Mouse (Mus musculus) hindbrain, embryonic 15.5 days (tissue): ENCODE measurements around the gene Tenm2. TPM values are rescaled to one million over a fixed set of nuclear protein-coding genes. Genes with fewer than 3 reads are reported as not detected.

ENCODE experiments used
- ATAC-seq: fragments of 200-750 bp; cut with Nextera tagmentation; 2 replicates; pipeline ENCODE4 v1.8.0; 2017; ENCODE audit warnings: low read depth, moderate number of reproducible peaks, moderate TSS enrichment; ENCODE audit not compliant: low FRiP score
- H3K27ac ChIP-seq: fragments of 300-500 bp; sonication (generic); replicated peaks from 2 replicates; pipeline ENCODE4 v1.5.1; 2015; ENCODE audit warnings: mild to moderate bottlenecking, inconsistent platforms
- H3K27me3 ChIP-seq: fragments of 300-500 bp; sonication (generic); 2 replicates; pipeline ENCODE4 v1.6.1; 2015; ENCODE audit warnings: control low read depth, inconsistent platforms
- H3K36me3 ChIP-seq: fragments of 300-500 bp; sonication (generic); 2 replicates; pipeline ENCODE4 v1.6.1; 2015; ENCODE audit warnings: control low read depth, inconsistent platforms
- H3K4me1 ChIP-seq: fragments of 300-500 bp; sonication (generic); replicated peaks from 2 replicates; pipeline ENCODE4 v1.6.1; 2015; ENCODE audit warnings: control low read depth, inconsistent platforms
- H3K4me2 ChIP-seq: fragments of 300-500 bp; sonication (generic); 2 replicates; pipeline ENCODE4 v1.6.1; 2015; ENCODE audit warnings: moderate library complexity, mild to moderate bottlenecking, inconsistent platforms
- H3K4me3 ChIP-seq: fragments of 300-500 bp; sonication (generic); 2 replicates; pipeline ENCODE4 v1.5.1; 2015; ENCODE audit warnings: mild to moderate bottlenecking, inconsistent platforms
- H3K9ac ChIP-seq: fragments of 300-500 bp; sonication (generic); 2 replicates; pipeline ENCODE4 v1.6.1; 2015; ENCODE audit warnings: inconsistent platforms
- H3K9me3 ChIP-seq: fragments of 300-500 bp; sonication (generic); 2 replicates; pipeline ENCODE4 v1.6.1; 2016; ENCODE audit warnings: control low read depth, inconsistent platforms
- WGBS: fragments of 180-500 bp; shearing (Covaris S2); methylation state at CpG from one replicate; pipeline ENCODE4 v1.1.7; 2015; 5-methylcytosine and 5-hydroxymethylcytosine counted together
- polyA plus RNA-seq: library from polyadenylated mRNA; unstranded; fragments of >200 nt; fragmentation: Nextera tagmentation; extraction: Ambion mirVana; gene quantifications from 2 replicates; pipeline ENCODE4 v1.2.1, GENCODE M21; 2015

Tenm2 gene
- polyA plus RNA-seq, 1 experiment from 2014 or later = 33.1 TPM

DNA sequence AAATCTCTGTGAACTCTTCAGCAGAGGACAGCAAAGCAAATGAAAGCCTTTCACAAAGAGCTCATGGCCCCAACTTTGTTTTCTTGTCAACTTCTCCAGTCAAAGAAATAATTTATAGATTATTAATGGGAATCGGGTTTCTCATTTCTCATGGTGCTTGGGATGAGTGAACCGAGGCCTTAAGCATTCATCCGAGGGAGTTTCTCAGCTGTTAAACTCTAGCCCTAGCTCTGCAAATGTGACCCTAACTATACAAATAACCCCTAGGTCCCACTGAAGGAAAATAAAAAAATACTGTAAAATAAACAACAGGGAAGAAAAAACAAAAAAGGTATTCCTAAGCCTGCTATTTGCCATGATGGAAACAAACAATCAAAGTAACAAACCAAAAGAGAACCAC lies 349.6 kb downstream of the Tenm2 start:
- ATAC-seq = no peak
- H3K4me3 ChIP-seq = no peak overlapping the region
- H3K27ac ChIP-seq = no peak overlapping the region
- no peak overlapping the region for H3K9ac ChIP-seq
- peaks cover 2% of the 10 kb centered on the region for H3K4me1 ChIP-seq
- no peaks in the 10 kb centered on the region for H3K36me3 ChIP-seq
- no peak overlapping the region for H3K4me2 ChIP-seq
- WGBS = 61% methylated on average over 3 of the region's 3 CpGs
- no peaks in the 10 kb centered on the region for H3K27me3 ChIP-seq
- H3K9me3 ChIP-seq = no peaks in the 10 kb centered on the region

DNA sequence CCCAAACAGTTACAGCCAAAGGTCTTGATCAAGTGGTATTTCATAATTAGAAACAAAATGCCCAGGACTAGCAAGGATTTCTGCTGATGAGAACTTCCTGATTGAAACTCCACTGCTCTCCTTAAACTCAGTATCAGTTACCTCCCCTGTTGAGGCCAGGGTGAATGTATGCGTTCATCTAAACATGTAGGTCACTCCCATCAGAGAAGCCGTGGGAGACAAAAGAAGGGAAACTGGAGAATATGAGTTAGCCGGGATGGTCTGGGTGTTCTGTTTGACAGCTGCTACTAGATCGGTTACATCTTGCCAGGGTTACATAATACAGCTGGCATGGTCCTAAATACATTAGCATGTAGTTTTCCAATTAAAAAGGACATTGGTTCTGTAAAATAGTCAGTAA lies 362.8 kb downstream of the Tenm2 start:
- ATAC-seq = no peak
- Histone ChIP-seq H3K9ac (no peak overlapping the region), H3K36me3 (no peaks in the 10 kb centered on the region), H3K4me3 (no peak overlapping the region), H3K27me3 (no peaks in the 10 kb centered on the region), H3K9me3 (no peaks in the 10 kb centered on the region), H3K4me2 (no peak overlapping the region), H3K4me1 (no peaks in the 10 kb centered on the region), H3K27ac (no peak overlapping the region)
- 41% methylated on average over 4 of the region's 4 CpGs for WGBS

DNA sequence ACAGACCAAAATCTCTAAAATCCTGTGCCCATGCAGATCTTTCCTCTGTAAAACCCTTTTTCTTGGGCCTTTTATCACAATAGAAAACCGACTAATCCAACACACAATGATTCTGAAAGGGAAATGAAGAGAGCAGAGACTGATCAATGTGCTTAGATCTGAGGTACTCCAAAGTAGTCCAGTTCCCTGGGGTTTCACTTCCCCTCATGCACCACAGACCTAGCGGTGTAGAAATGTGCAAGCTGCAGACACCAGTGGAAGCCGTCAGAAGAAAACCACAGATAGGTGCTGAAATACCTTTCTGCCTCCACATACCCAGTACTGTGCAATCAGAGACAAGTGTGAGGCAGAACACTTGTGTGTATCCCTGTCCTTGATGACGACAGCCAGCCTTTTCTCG lies 365.2 kb downstream of the Tenm2 start:
- Histone ChIP-seq H3K36me3 (no peaks in the 10 kb centered on the region), H3K9ac (no peak overlapping the region), H3K27ac (no peak overlapping the region), H3K27me3 (no peaks in the 10 kb centered on the region), H3K4me3 (no peak overlapping the region), H3K9me3 (no peaks in the 10 kb centered on the region), H3K4me2 (no peak overlapping the region), H3K4me1 (no peaks in the 10 kb centered on the region)
- 81% methylated on average over 5 of the region's 5 CpGs for WGBS
- no peak for ATAC-seq

DNA sequence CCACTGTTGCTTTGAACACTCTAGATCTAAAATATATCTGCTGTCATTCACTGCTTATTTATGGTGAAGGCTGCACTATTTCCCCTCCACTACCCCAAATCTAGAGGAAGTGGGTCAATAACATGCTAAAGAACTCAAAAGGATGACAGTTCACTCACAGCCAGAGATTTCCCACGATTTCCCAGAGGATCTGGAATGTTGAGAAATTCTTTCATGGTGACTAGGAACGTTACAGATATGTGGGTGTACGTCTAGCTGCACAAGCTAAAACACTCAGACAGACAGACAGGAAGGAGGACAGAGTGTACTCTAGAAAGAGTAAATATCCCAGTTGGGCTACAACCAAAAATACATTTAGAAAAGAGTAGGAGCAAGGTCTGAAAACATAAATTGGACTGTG lies 384.1 kb downstream of the Tenm2 start:
- H3K27me3 ChIP-seq = no peaks in the 10 kb centered on the region
- H3K9me3 ChIP-seq = no peaks in the 10 kb centered on the region
- ATAC-seq = no peak
- no peak overlapping the region for H3K9ac ChIP-seq
- 73% methylated on average over 3 of the region's 3 CpGs for WGBS
- no peak overlapping the region for H3K4me2 ChIP-seq
- no peaks in the 10 kb centered on the region for H3K36me3 ChIP-seq
- no peaks in the 10 kb centered on the region for H3K4me1 ChIP-seq
- H3K27ac ChIP-seq = no peak overlapping the region
- no peak overlapping the region for H3K4me3 ChIP-seq

DNA sequence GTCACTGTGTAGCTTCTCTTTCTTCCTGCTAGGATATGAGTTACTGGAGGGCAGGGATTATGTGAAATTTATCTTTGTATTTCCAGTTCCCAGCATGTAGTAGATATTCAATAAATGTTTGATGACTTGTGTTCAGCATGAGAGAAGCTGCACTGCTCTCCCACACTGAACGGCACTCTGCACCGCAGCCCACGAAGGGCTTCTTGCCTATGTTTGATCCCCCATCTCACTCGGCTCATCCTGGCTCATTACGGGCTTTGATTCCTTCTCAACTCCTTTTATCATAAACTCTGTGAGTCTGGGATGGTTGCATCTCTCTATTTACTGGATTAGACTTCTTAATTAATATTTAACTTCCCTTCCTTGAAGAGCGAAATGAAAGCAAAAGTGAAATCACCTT lies 388.3 kb downstream of the Tenm2 start:
- H3K4me1 ChIP-seq = no peaks in the 10 kb centered on the region
- no peak overlapping the region for H3K9ac ChIP-seq
- no peak overlapping the region for H3K4me3 ChIP-seq
- no peaks in the 10 kb centered on the region for H3K9me3 ChIP-seq
- no peaks in the 10 kb centered on the region for H3K36me3 ChIP-seq
- no peak for ATAC-seq
- 81% methylated on average over 6 of the region's 6 CpGs for WGBS
- H3K4me2 ChIP-seq = no peak overlapping the region
- H3K27ac ChIP-seq = no peak overlapping the region
- H3K27me3 ChIP-seq = no peaks in the 10 kb centered on the region

- Histone ChIP-seq H3K27ac (no peak overlapping the region), H3K9ac (no peak overlapping the region), H3K9me3 (no peaks in the 10 kb centered on the region), H3K4me1 (no peaks in the 10 kb centered on the region), H3K27me3 (no peaks in the 10 kb centered on the region), H3K4me3 (no peak overlapping the region), H3K4me2 (no peak overlapping the region), H3K36me3 (no peaks in the 10 kb centered on the region)
- ATAC-seq = no peak
- 81% methylated on average over 4 of the region's 4 CpGs for WGBS
Measured at GRCm38 (mm10) chr11:36832855-36833254, 402.9 kb downstream of the Tenm2 start.

DNA sequence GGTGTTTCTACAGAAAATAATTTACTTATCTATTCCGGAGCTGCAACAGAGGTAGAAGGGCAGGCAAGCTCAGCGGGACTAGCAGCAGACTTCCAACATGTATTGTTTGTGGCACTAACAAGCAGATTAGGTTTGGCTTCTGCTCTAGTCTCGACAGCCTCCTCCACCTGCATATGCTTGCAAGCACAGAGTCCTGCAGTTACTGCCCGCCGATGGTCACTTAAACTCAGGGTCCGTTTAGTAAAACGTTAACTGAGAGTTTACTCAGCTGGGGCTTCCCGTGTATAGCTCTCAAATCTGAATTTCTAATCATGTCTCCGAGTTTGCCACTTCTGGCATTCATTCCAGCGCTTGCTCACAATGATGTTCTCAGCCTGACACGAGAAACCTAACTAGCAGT lies 404.3 kb downstream of the Tenm2 start:
- H3K27me3 ChIP-seq = no peaks in the 10 kb centered on the region
- ATAC-seq = no peak
- H3K36me3 ChIP-seq = no peaks in the 10 kb centered on the region
- H3K9me3 ChIP-seq = no peaks in the 10 kb centered on the region
- H3K4me2 ChIP-seq = no peak overlapping the region
- no peak overlapping the region for H3K27ac ChIP-seq
- no peaks in the 10 kb centered on the region for H3K4me1 ChIP-seq
- H3K9ac ChIP-seq = no peak overlapping the region
- H3K4me3 ChIP-seq = no peak overlapping the region
- WGBS = 56% methylated on average over 11 of the region's 11 CpGs

DNA sequence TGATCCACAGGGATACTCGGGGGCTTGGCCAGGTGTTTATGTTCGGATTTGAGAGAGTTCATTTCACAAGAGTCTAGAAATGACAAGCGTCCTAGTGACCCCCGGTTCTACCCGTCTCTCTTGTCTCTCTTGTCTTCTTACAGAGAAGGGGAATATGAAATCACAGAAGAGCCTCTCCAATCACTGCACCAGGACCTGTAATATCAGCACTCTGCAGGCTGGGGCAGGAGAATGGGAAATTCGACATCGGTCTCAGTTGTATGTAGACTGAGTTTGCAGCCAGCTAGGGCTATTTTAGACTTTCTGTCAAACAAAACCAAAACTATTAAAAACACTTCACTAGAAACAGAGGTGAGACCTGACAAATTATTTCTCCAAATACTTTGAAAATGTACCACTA lies 411.1 kb downstream of the Tenm2 start:
- WGBS = 35% methylated on average over 7 of the region's 7 CpGs
- no peak for ATAC-seq
- no peaks in the 10 kb centered on the region for H3K9me3 ChIP-seq
- H3K4me2 ChIP-seq = no peak overlapping the region
- no peaks in the 10 kb centered on the region for H3K36me3 ChIP-seq
- H3K4me3 ChIP-seq = no peak overlapping the region
- H3K27ac ChIP-seq = no peak overlapping the region
- H3K4me1 ChIP-seq = 0 out of 2 replicates have a peak, but pooled peaks cover 3% of the 10 kb centered on the region
- H3K27me3 ChIP-seq = no peaks in the 10 kb centered on the region
- no peak overlapping the region for H3K9ac ChIP-seq

GRCm38 (mm10) chr11:36804615-36805014 lies 431.1 kb downstream of the Tenm2 start:
- Histone ChIP-seq H3K9ac (no peak overlapping the region), H3K4me1 (peaks cover 17% of the 10 kb centered on the region), H3K36me3 (no peaks in the 10 kb centered on the region), H3K4me2 (no peak overlapping the region), H3K27ac (no peak overlapping the region), H3K4me3 (no peak overlapping the region), H3K27me3 (no peaks in the 10 kb centered on the region), H3K9me3 (no peaks in the 10 kb centered on the region)
- 55% methylated on average over 1 of the region's 1 CpGs for WGBS
- peak; percentile 65; the same call in 1 of the 2 replicates for ATAC-seq

GRCm38 (mm10) chr11:36802208-36802631 lies 433.5 kb downstream of the Tenm2 start:
- Histone ChIP-seq H3K4me3 (peak overlapping the region; percentile 17), H3K36me3 (no peaks in the 10 kb centered on the region)
- ATAC-seq = peak; percentile 72

DNA sequence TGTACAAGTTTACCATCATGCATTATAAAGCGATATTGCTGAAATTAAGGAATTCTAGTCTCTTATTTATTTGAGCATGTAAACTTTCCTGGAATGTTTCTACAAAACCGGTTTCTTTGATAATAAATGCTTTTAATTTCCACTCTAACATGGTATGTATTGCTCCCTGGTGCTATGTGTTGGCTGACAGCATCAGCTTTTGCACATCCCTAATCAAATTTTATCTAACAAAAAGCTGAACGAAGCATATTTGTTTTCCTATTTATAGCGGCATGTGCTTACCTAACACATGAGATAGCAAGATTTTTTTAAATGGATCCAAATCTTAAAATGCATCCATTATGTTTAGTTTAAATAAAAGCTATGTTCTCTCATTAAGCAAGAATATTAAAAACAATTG lies 434.1 kb downstream of the Tenm2 start:
- Histone ChIP-seq H3K27ac (peak overlapping the region; percentile 35; the same call in 1 of the 2 replicates), H3K27me3 (no peaks in the 10 kb centered on the region), H3K9ac (no peak overlapping the region), H3K4me2 (peak overlapping the region; percentile 48), H3K4me1 (peaks cover 17% of the 10 kb centered on the region), H3K4me3 (no peak overlapping the region; the same call in 1 of the 2 replicates), H3K36me3 (no peaks in the 10 kb centered on the region), H3K9me3 (no peaks in the 10 kb centered on the region)
- WGBS = 66% methylated on average over 4 of the region's 4 CpGs
- no peak for ATAC-seq

More at GRCm38 (mm10) chr11:36802208-36802631, 433.5 kb downstream of the Tenm2 start:
- H3K27ac ChIP-seq = peak overlapping the region; percentile 35; the same call in 1 of the 2 replicates
- H3K4me1 ChIP-seq = peaks cover 17% of the 10 kb centered on the region
- H3K4me2 ChIP-seq = peak overlapping the region; percentile 48
- no peak overlapping the region for H3K9ac ChIP-seq
- H3K27me3 ChIP-seq = no peaks in the 10 kb centered on the region
- no peaks in the 10 kb centered on the region for H3K9me3 ChIP-seq
- WGBS = 21% methylated on average over 8 of the region's 8 CpGs

- H3K4me2 ChIP-seq = no peak overlapping the region
- peaks cover 17% of the 10 kb centered on the region for H3K4me1 ChIP-seq
- WGBS = 72% methylated on average over 8 of the region's 8 CpGs
- no peak for ATAC-seq
- no peaks in the 10 kb centered on the region for H3K9me3 ChIP-seq
- H3K27me3 ChIP-seq = no peaks in the 10 kb centered on the region
- no peak overlapping the region for H3K9ac ChIP-seq
- no peak overlapping the region for H3K27ac ChIP-seq
- H3K36me3 ChIP-seq = no peaks in the 10 kb centered on the region
- no peak overlapping the region for H3K4me3 ChIP-seq
Measured at GRCm38 (mm10) chr11:36799409-36799808, 436.4 kb downstream of the Tenm2 start.

- Histone ChIP-seq H3K4me2 (no peak overlapping the region), H3K27ac (no peak overlapping the region), H3K9ac (no peak overlapping the region), H3K4me3 (no peak overlapping the region), H3K27me3 (no peaks in the 10 kb centered on the region), H3K36me3 (no peaks in the 10 kb centered on the region), H3K9me3 (no peaks in the 10 kb centered on the region), H3K4me1 (no peaks in the 10 kb centered on the region)
- ATAC-seq = no peak
- WGBS = 63% methylated on average over 3 of the region's 3 CpGs
Measured at GRCm38 (mm10) chr11:36758009-36758408, 477.8 kb downstream of the Tenm2 start.
